Mouse (Mus musculus): ENCODE measurements at regions not wholly inside any gene's neighbourhood (a gene's known extent, or its start where the extent isn't known, plus 50 kb on each side); places are given as distances from the start of the nearest gene placed in this dataset.

DNA sequence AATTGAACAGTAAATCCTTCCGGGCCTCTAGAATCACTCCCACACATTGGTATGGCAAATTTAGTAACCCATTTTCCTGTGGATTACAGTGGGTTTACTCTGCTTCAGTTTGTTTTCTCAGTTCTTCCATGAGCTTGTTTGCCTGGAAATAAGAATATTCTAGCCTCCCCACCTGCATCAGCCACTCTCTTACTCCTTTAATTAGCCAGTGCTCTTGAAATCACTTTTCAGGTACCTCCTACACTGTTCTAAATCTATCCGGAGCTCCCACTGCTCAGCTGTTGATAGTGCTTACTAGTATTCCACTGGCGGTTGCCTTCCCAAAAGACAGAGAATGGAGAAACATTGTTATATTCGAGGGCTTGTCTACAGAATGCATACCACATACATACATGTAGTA, 167.1 kb downstream of the Htr7 start:
- ATAC-seq, result no peak
- no peaks in the 10 kb centered on the region for H3K9me3 ChIP-seq (ENCODE audit: low read length)
- WGBS, result 75% methylated on average over 4 of the region's 4 CpGs

DNA sequence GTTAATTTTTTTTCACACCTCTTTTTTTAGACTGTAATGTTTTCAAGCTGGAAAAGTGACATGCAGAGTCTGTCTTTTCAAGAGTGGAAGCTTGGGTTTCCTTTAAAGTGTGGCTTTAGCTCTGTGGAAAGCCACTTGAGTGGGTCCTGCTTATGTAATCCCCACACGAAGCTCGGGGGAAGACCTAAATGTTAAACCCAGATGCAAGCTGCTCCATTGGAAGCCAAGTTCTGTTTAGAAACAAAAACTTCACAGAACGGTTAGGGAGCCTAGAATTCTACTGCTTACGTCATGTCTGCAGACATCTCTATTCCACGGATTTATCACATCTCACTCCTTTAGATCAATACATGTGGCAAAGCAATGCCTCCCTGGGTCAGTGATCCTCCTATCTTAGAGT, 171.0 kb downstream of the Htr7 start:
- ATAC-seq (no peak), DNase-seq (ENCODE audit: low spot score) (no peak)
- H3K27me3 ChIP-seq (replicated peaks; ENCODE audit: insufficient read depth, low read length), result no peaks in the 10 kb centered on the region
- no peak overlapping the region for H3K4me2 ChIP-seq (replicated peaks; ENCODE audit: low read depth, low read length)
- no peaks in the 10 kb centered on the region for H3K9me3 ChIP-seq (ENCODE audit: low read length)
- TF ChIP-seq EP300 (IDR thresholded peaks at IDR 0.05) (no peak), CTCF (IDR thresholded peaks at IDR 0.05) (no peak)
- no peaks in the 10 kb centered on the region for H3K36me3 ChIP-seq (ENCODE audit: insufficient read depth, low read length)
- no peak overlapping the region for H3K9ac ChIP-seq (replicated peaks; ENCODE audit: low read depth)
- WGBS, result 65% methylated on average over 5 of the region's 5 CpGs
- no peak overlapping the region for H3K4me3 ChIP-seq (ENCODE audit: low read depth, low read length)
- H3K4me1 ChIP-seq (ENCODE audit: insufficient read depth, low read depth, low read length), result no peaks in the 10 kb centered on the region
- no peak overlapping the region for H3K27ac ChIP-seq (ENCODE audit: low read length)

More for the DNA sequence above, 167.1 kb downstream of the Htr7 start:
- H3K27ac ChIP-seq (ENCODE audit: low read length), result no peak overlapping the region
- no peaks in the 10 kb centered on the region for H3K36me3 ChIP-seq (ENCODE audit: insufficient read depth, low read length)
- DNase-seq (ENCODE audit: low spot score), result no peak
- H3K4me3 ChIP-seq (ENCODE audit: low read depth, low read length), result no peak overlapping the region
- no peak overlapping the region for H3K9ac ChIP-seq (replicated peaks; ENCODE audit: low read depth)
- H3K4me2 ChIP-seq (replicated peaks; ENCODE audit: low read depth, low read length), result no peak overlapping the region
- TF ChIP-seq EP300 (IDR thresholded peaks at IDR 0.05), result no peak
- H3K4me1 ChIP-seq (ENCODE audit: insufficient read depth, low read depth, low read length), result no peaks in the 10 kb centered on the region
- H3K27me3 ChIP-seq (replicated peaks; ENCODE audit: insufficient read depth, low read length), result no peaks in the 10 kb centered on the region

DNA sequence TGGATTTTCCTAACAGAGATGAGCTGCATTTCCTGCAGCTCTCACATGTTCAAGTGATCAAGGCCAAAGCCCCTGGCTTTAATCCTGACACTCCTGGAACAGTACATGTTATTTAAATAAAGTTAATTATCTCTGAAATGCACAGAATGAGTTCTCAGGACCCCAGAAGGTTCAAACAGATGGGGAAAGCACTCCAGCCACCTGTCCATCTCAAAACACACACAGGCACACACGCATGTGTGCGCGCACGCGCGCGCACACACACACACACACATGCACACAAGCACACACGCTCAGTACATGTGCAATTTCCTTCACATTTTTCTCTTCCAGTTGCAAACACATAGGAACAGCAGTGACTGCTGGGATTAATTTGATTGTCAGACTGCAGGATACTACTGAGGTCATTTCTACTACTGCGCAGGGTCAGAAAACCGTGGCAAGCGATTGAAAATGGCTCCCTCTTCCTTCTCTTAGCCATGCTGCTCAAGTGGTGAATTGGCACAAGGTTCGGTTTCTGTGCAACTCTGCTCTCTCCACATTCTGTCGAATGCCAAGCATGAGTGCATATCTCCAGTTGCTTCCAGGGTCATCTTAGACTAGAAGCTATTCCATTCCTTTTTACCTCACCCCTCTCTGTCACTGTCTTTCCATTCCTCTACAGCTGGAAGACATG, 175.4 kb downstream of the Htr7 start:
- no peaks in the 10 kb centered on the region for H3K36me3 ChIP-seq (ENCODE audit: insufficient read depth, low read length)
- no peak overlapping the region for H3K4me3 ChIP-seq (ENCODE audit: low read depth, low read length)
- H3K4me2 ChIP-seq (replicated peaks; ENCODE audit: low read depth, low read length), result no peak overlapping the region
- no peaks in the 10 kb centered on the region for H3K9me3 ChIP-seq (ENCODE audit: low read length)
- ATAC-seq, result no peak
- 89% methylated on average over 13 of the region's 13 CpGs for WGBS
- no peaks in the 10 kb centered on the region for H3K4me1 ChIP-seq (ENCODE audit: insufficient read depth, low read depth, low read length)
- no peak overlapping the region for H3K27ac ChIP-seq (ENCODE audit: low read length)
- DNase-seq (ENCODE audit: low spot score), result no peak
- TF ChIP-seq EP300 (IDR thresholded peaks at IDR 0.05) (no peak), CTCF (IDR thresholded peaks at IDR 0.05) (no peak)
- H3K9ac ChIP-seq (replicated peaks; ENCODE audit: low read depth), result no peak overlapping the region
- H3K27me3 ChIP-seq (replicated peaks; ENCODE audit: insufficient read depth, low read length), result no peaks in the 10 kb centered on the region

DNA sequence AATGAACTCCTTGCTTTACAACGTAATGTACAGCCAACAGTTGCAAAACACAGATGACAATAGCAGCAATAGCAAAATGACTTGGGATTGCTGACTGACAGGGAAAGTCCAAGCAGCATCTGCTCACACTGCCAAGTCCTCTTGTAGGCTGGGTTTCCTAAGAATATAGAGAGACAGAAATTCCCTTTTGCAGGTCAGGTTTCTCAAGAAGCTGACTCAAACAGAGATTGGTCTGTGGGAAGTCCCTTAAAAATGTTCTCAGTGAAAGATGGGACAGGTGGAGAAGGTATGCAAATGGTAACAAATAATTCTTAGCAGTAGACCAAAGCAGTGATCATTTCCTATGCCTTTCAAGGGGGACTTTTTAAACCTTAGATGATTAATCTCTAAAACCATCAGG, 181.8 kb downstream of the Htr7 start:
- no peak for TF ChIP-seq CTCF (IDR thresholded peaks at IDR 0.05)
- TF ChIP-seq EP300 (IDR thresholded peaks at IDR 0.05), result no peak
- H3K9ac ChIP-seq (replicated peaks; ENCODE audit: low read depth), result no peak overlapping the region
- ATAC-seq, result no peak

DNA sequence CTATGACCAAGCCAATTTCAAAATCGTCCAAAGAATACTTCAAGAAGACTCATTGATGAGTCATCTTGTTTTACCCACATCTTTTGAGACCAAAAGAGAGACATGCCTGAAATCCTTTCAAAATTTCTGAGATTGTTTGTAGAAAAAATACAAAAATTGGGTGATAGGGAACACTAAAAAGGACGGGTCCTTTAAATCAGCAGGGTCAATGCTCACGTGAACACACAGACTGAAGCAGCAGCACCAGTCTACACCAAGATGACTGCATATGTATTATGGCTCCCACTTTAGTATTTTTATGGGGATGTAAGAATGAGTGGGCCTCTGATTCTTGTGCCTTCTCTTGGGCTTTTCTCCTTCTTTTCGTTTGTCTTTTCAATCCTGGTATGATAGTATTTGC, 186.6 kb downstream of the Htr7 start:
- TF ChIP-seq EP300 (IDR thresholded peaks at IDR 0.05) (no peak), CTCF (IDR thresholded peaks at IDR 0.05) (no peak)
- ATAC-seq, result no peak
- H3K27ac ChIP-seq (ENCODE audit: low read length), result no peak overlapping the region

More for the DNA sequence above, 181.8 kb downstream of the Htr7 start:
- WGBS, result 38% methylated on average over 1 of the region's 1 CpGs
- H3K27ac ChIP-seq (ENCODE audit: low read length), result no peak overlapping the region
- DNase-seq (ENCODE audit: low spot score), result no peak
- no peaks in the 10 kb centered on the region for H3K27me3 ChIP-seq (replicated peaks; ENCODE audit: insufficient read depth, low read length)
- H3K4me2 ChIP-seq (replicated peaks; ENCODE audit: low read depth, low read length), result no peak overlapping the region
- H3K4me1 ChIP-seq (ENCODE audit: insufficient read depth, low read depth, low read length), result no peaks in the 10 kb centered on the region
- no peaks in the 10 kb centered on the region for H3K36me3 ChIP-seq (ENCODE audit: insufficient read depth, low read length)
- no peak overlapping the region for H3K4me3 ChIP-seq (ENCODE audit: low read depth, low read length)
- no peaks in the 10 kb centered on the region for H3K9me3 ChIP-seq (ENCODE audit: low read length)

DNA sequence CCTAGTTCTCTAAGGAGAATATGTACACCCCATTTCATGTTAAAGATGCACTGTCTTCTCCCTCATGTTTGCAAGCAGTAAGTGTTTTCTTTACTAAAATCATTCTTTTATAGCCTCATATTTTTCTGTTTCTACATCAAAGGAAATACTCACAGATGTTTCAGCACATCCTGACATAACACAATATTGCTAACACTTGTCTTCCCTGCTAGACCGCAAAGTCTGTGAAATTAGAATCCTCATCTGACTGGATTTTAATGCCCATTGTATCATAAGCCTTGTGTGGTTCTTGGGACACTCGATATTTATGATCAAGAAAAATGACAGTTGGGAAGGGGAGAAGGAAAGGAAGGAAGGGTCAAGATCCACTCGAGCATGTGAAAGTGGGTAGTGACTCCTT, 188.8 kb downstream of the Htr7 start:
- no peak overlapping the region for H3K9ac ChIP-seq (replicated peaks; ENCODE audit: low read depth)
- no peak overlapping the region for H3K4me2 ChIP-seq (replicated peaks; ENCODE audit: low read depth, low read length)
- no peak overlapping the region for H3K4me3 ChIP-seq (ENCODE audit: low read depth, low read length)
- H3K27me3 ChIP-seq (replicated peaks; ENCODE audit: insufficient read depth, low read length), result no peaks in the 10 kb centered on the region
- WGBS, result 60% methylated on average over 3 of the region's 3 CpGs
- ATAC-seq, result no peak
- H3K27ac ChIP-seq (ENCODE audit: low read length), result no peak overlapping the region
- H3K36me3 ChIP-seq (ENCODE audit: insufficient read depth, low read length), result no peaks in the 10 kb centered on the region
- TF ChIP-seq EP300 (IDR thresholded peaks at IDR 0.05) (no peak), CTCF (IDR thresholded peaks at IDR 0.05) (no peak)
- no peaks in the 10 kb centered on the region for H3K9me3 ChIP-seq (ENCODE audit: low read length)
- no peak for DNase-seq (ENCODE audit: low spot score)
- no peaks in the 10 kb centered on the region for H3K4me1 ChIP-seq (ENCODE audit: insufficient read depth, low read depth, low read length)

More for the DNA sequence above, 186.6 kb downstream of the Htr7 start:
- H3K4me3 ChIP-seq (ENCODE audit: low read depth, low read length), result no peak overlapping the region
- no peaks in the 10 kb centered on the region for H3K27me3 ChIP-seq (replicated peaks; ENCODE audit: insufficient read depth, low read length)
- no peaks in the 10 kb centered on the region for H3K36me3 ChIP-seq (ENCODE audit: insufficient read depth, low read length)
- 71% methylated on average over 4 of the region's 4 CpGs for WGBS
- no peaks in the 10 kb centered on the region for H3K4me1 ChIP-seq (ENCODE audit: insufficient read depth, low read depth, low read length)
- H3K9me3 ChIP-seq (ENCODE audit: low read length), result no peaks in the 10 kb centered on the region
- DNase-seq (ENCODE audit: low spot score), result no peak
- H3K9ac ChIP-seq (replicated peaks; ENCODE audit: low read depth), result no peak overlapping the region
- no peak overlapping the region for H3K4me2 ChIP-seq (replicated peaks; ENCODE audit: low read depth, low read length)

DNA sequence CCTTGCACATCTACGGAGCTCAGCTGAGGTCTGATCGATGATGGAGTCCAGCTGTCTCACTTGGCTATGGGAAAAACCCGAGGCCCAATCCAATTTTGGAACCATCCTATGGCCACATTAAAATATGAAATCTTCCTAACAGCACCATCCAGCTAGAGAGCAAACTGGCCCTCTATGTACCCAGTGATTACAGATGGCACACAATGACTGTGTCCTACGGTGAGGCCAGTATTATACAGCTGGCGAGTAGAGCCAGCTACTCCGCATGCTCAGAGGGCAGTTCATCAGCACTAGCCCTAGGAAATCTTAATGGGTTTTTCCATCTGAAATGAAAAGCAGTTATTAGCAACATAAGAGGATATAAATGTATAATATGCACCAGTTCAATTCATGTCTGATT, 194.3 kb downstream of the Htr7 start:
- no peak for TF ChIP-seq EP300 (IDR thresholded peaks at IDR 0.05)
- TF ChIP-seq CTCF (IDR thresholded peaks at IDR 0.05), result no peak
- ATAC-seq, result no peak
- Histone ChIP-seq H3K4me3 (ENCODE audit: low read depth, low read length) (no peak overlapping the region), H3K27me3 (replicated peaks; ENCODE audit: insufficient read depth, low read length) (no peaks in the 10 kb centered on the region), H3K9ac (replicated peaks; ENCODE audit: low read depth) (no peak overlapping the region), H3K4me2 (replicated peaks; ENCODE audit: low read depth, low read length) (no peak overlapping the region), H3K9me3 (ENCODE audit: low read length) (no peaks in the 10 kb centered on the region), H3K27ac (ENCODE audit: low read length) (no peak overlapping the region), H3K36me3 (ENCODE audit: insufficient read depth, low read length) (no peaks in the 10 kb centered on the region), H3K4me1 (ENCODE audit: insufficient read depth, low read depth, low read length) (no peaks in the 10 kb centered on the region)
- DNase-seq (ENCODE audit: low spot score), result no peak
- WGBS, result 71% methylated on average over 6 of the region's 6 CpGs

Data from lung, postnatal 0 days (tissue).